ENCODE assay signal across 9 mouse cellular contexts in the genomic region with DNA sequence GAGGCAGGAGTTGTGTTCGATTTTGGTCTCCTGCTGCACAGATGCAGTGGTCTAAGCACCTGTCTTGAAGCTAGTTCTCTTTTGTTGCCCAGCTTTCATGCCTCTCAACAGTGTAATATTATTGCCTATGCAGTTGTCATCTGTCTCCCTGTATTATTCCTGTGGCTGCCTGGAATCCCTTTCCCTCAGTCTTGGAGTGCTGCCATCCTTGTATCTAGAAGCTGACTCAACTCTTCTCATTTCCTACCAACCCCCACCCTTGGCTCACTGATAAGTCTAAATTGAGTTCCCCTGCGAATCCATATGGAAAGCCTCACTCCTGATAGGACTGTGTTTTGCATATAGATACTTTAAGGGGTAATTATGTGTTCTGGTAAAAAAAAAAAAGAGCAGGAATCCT.
DNase-seq lines count a peak whose midpoint lies in the region; ATAC-seq and TF ChIP-seq lines count a peak whose summit lies in the region.
"Had no signal": no experiment of that assay in that cellular context is flagged by ENCODE, and none has a peak within 500 bp of the region (broad histone marks: within the 10 kb centered on the region; RNA-seq: fewer than 3 reads in every experiment).

No protein-coding gene starts in this region.

- peak; percentile 30 to 42 for DNase-seq in cerebellum, postnatal 10 days
- no peak for DNase-seq in cerebellum, adult 9-11 months
- DNase-seq in intestine, embryonic 14.5 days (ENCODE audit: low spot score) = peak; percentile 27
- DNase-seq in lung, embryonic 14.5 days = peak; percentile 84
- no peak for DNase-seq in lung, postnatal 10 days
- DNase-seq in right cerebral cortex, postnatal 14 days = peak; percentile 29
- no peak for DNase-seq in ovary, postnatal 10 days (ENCODE audit: low spot score)
- DNase-seq: lung, adult 18-20 months had no signal

- H3K4me1 ChIP-seq in intestine, embryonic 14.5 days (replicated peaks; ENCODE audit: control insufficient read depth, insufficient read depth, low read length) = no peaks in the 10 kb centered on the region
- H3K4me1 ChIP-seq in intestine, postnatal 0 days (replicated peaks; ENCODE audit: control insufficient read depth, insufficient read depth, low read length) = no peaks in the 10 kb centered on the region
- no peaks in the 10 kb centered on the region for H3K4me1 ChIP-seq in lung, embryonic 14.5 days (ENCODE audit: insufficient read depth)

- H3K27me3 ChIP-seq in intestine, embryonic 14.5 days (replicated peaks; ENCODE audit: control insufficient read depth, insufficient read depth, low read length) = no peaks in the 10 kb centered on the region
- H3K27me3 ChIP-seq in intestine, postnatal 0 days (replicated peaks; ENCODE audit: control insufficient read depth, insufficient read depth, low read length) = no peaks in the 10 kb centered on the region
- no peaks in the 10 kb centered on the region for H3K27me3 ChIP-seq in lung, embryonic 14.5 days (ENCODE audit: insufficient read depth, low read length)

- ATAC-seq in intestine, embryonic 14.5 days (replicated peaks; ENCODE audit: low FRiP score, low TSS enrichment, low read depth) = no peak
- no peak for ATAC-seq in intestine, postnatal 0 days
- ATAC-seq in lung, embryonic 14.5 days (ENCODE audit: insufficient read depth) = no peak; the same call in 1 of the 2 replicates

- no peak overlapping the region for H3K4me2 ChIP-seq in intestine, embryonic 14.5 days (ENCODE audit: low read length)
- no peak overlapping the region for H3K4me2 ChIP-seq in intestine, postnatal 0 days (replicated peaks; ENCODE audit: low read depth)
- H3K4me2 ChIP-seq in lung, embryonic 14.5 days = no peak overlapping the region

- no peak overlapping the region for H3K27ac ChIP-seq in intestine, embryonic 14.5 days (ENCODE audit: low read depth)
- H3K27ac ChIP-seq in intestine, postnatal 0 days (ENCODE audit: low read depth, low read length) = no peak overlapping the region
- no peak overlapping the region for H3K27ac ChIP-seq in lung, embryonic 14.5 days (ENCODE audit: low read depth)

- H3K4me3 ChIP-seq in intestine, embryonic 14.5 days (ENCODE audit: low read depth, low read length) = no peak overlapping the region
- H3K4me3 ChIP-seq in intestine, postnatal 0 days (ENCODE audit: low read depth, low read length) = no peak overlapping the region
- no peak overlapping the region for H3K4me3 ChIP-seq in lung, embryonic 14.5 days (ENCODE audit: low read depth, low read length)

- 69% methylated on average over 2 of the region's 2 CpGs for WGBS in intestine, embryonic 14.5 days
- 65% methylated on average over 2 of the region's 2 CpGs for WGBS in intestine, postnatal 0 days
- WGBS in lung, embryonic 14.5 days = 43% methylated on average over 2 of the region's 2 CpGs

- H3K9ac ChIP-seq in intestine, embryonic 14.5 days (ENCODE audit: low read length) = no peak overlapping the region
- no peak overlapping the region for H3K9ac ChIP-seq in intestine, postnatal 0 days (ENCODE audit: low read depth, low read length)
- no peak overlapping the region for H3K9ac ChIP-seq in lung, embryonic 14.5 days

- H3K9me3 ChIP-seq in intestine, embryonic 14.5 days (ENCODE audit: control insufficient read depth, low read length) = no peaks in the 10 kb centered on the region
- no peaks in the 10 kb centered on the region for H3K9me3 ChIP-seq in intestine, postnatal 0 days (ENCODE audit: control insufficient read depth)
- no peaks in the 10 kb centered on the region for H3K9me3 ChIP-seq in lung, embryonic 14.5 days (ENCODE audit: low read depth, low read length)

- no peaks in the 10 kb centered on the region for H3K36me3 ChIP-seq in intestine, embryonic 14.5 days (ENCODE audit: control insufficient read depth, insufficient read depth, low read length)
- H3K36me3 ChIP-seq in intestine, postnatal 0 days (ENCODE audit: control insufficient read depth, insufficient read depth) = no peaks in the 10 kb centered on the region
- no peaks in the 10 kb centered on the region for H3K36me3 ChIP-seq in lung, embryonic 14.5 days (ENCODE audit: insufficient read depth)

- no peak for TF ChIP-seq CTCF in intestine, postnatal 0 days (IDR thresholded peaks at IDR 0.05; ENCODE audit: low read depth)
- no peak for TF ChIP-seq CTCF in lung, embryonic 14.5 days (IDR thresholded peaks at IDR 0.05; ENCODE audit: low read depth)

Comparison
In these comparisons a context has a peak if more than half of its experiments do, and no peak if none do; other contexts are left out.
1. DNase-seq: peak in cerebellum, postnatal 10 days (2 of 2), intestine, embryonic 14.5 days (single experiment), lung, embryonic 14.5 days (single experiment) and right cerebral cortex, postnatal 14 days (single experiment); none in cerebellum, adult 9-11 months (single experiment), lung, postnatal 10 days (single experiment) and ovary, postnatal 10 days (single experiment).